Mouse (Mus musculus) forebrain, embryonic 10.5 days (tissue): ENCODE data around the gene Chchd10. TPM values are rescaled to one million over a fixed set of nuclear protein-coding genes. Genes with fewer than 3 reads are reported as not detected.
"Not testable (repeated sequence)": the region's sequence is repeated elsewhere in the genome, so short reads cannot be mapped to it uniquely, and the experiment has no call there.

Experiments
- DNase-seq: peaks from one replicate; pipeline ENCODE4 v3.0.0-alpha.2; 2017; ENCODE audit warnings: low spot score; ENCODE audit errors: extremely low spot score
- H3K27ac ChIP-seq: fragments of 300-500 bp; sonication (generic); 2 replicates; pipeline ENCODE4 v1.5.1; 2016; ENCODE audit warnings: mild to moderate bottlenecking
- H3K27me3 ChIP-seq: fragments of 300-500 bp; sonication (generic); 2 replicates; pipeline ENCODE4 v1.6.1; 2016; ENCODE audit warnings: mild to moderate bottlenecking; ENCODE audit not compliant: poor library complexity, severe bottlenecking
- H3K36me3 ChIP-seq: fragments of 300-500 bp; sonication (generic); replicated peaks from 2 replicates; pipeline ENCODE4 v1.6.1; 2016; ENCODE audit warnings: mild to moderate bottlenecking, moderate library complexity
- H3K4me1 ChIP-seq: fragments of 300-500 bp; sonication (generic); 2 replicates; pipeline ENCODE4 v1.6.1; 2016
- H3K4me3 ChIP-seq: fragments of 300-500 bp; sonication (generic); 2 replicates; pipeline ENCODE4 v1.5.1; 2016; ENCODE audit warnings: mild to moderate bottlenecking, moderate library complexity
- H3K9me3 ChIP-seq: fragments of 300-500 bp; sonication (generic); 2 replicates; pipeline ENCODE4 v1.6.1; 2016; ENCODE audit warnings: mild to moderate bottlenecking, moderate library complexity
- WGBS: fragments of 180-500 bp; shearing (Covaris S2); methylation state at CpG from one replicate; pipeline ENCODE4 v1.1.7; 2016; 5-methylcytosine and 5-hydroxymethylcytosine counted together
- polyA plus RNA-seq: library from polyadenylated mRNA; unstranded; fragments of >200 nt; fragmentation: Nextera tagmentation; extraction: Ambion mirVana; gene quantifications from 2 replicates; pipeline ENCODE4 v1.2.1, GENCODE M21; 2016

The Chchd10 gene
- 8.8 and 10.7 TPM in 2 replicates for polyA plus RNA-seq

DNA sequence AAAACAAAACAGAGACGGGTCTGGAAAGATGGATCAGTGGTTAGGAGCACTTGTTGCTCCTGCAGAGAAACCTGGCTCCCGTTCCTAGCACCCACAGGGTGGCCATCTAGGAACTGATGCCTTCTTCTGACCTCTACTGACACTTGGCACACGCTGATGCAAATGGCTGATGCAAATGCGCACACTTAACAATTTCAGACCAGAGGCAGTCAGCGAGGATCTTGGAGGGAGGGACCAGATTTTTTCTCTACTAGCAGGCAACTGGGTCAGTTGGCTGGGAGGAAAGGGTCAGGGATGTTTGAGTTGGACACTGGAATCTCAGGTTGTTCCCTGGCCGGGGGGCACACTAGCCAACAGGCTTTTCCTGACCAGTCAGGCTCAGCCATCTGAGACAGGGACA is at the start of gene Chchd10:
TSS of gene Chchd10 (plus strand) at position 240 of the 400 bp plus-strand sequence.
- H3K27ac ChIP-seq, result peak within 1 kb of the TSS; percentile 90
- no peak for DNase-seq
- H3K4me3 ChIP-seq, result peak within 1 kb of the TSS; percentile 74
- H3K9me3 ChIP-seq, result no peaks in the 10 kb centered on the region
- peaks cover 2% of the 10 kb centered on the region; the same call in 1 of the 2 replicates for H3K36me3 ChIP-seq
- peaks cover 94% of the 10 kb centered on the region for H3K27me3 ChIP-seq
- peaks cover 52% of the 10 kb centered on the region for H3K4me1 ChIP-seq
- WGBS, result 21% methylated on average over 6 of the region's 6 CpGs

DNA sequence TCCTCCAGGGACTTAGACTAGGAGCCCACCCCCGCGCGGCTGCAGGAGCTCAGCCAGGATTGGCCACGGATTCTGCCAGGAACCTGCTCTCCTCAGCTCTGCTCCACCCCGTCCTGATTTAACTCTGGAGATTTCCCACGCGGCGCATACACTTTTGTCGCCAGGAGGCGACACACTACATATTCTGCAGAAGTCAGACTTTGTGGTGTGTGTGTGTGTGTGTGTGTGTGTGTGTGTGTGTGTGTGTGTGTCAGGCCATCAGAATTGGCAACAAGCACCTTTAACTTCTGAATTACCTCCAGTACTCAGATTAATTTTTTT is 49.7 kb upstream of the Chchd10 start:
- Histone ChIP-seq H3K9me3 (no peaks in the 10 kb centered on the region), H3K4me3 (peak overlapping the region; percentile 33), H3K36me3 (no peaks in the 10 kb centered on the region), H3K4me1 (peaks cover 32% of the 10 kb centered on the region), H3K27me3 (no peaks in the 10 kb centered on the region; the same call in none of the 2 replicates), H3K27ac (peak overlapping the region; percentile 66)
- DNase-seq, result peak; percentile 74
- WGBS, result 1% methylated on average over 10 of the region's 10 CpGs

DNA sequence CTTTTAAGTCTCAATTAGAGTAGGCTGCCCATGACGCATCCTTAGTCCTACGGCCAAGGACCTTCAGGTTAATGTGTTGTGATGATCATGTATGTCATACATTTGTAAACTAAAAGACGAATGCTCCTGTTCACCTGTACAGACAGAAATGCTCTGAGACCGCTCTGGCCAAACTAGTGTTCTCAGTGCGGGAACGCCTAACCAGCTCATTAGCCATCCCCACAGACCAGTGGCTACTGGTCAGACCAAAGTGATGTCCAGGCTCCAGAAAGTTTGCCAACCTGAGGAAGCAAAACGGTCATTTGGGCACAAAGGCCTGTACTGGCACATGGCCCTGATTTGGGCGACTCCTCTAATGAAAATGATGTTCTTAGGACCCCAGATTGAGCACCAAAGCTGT is 48.2 kb upstream of the Chchd10 start:
- Histone ChIP-seq H3K27ac (no peak overlapping the region), H3K9me3 (no peaks in the 10 kb centered on the region), H3K27me3 (no peaks in the 10 kb centered on the region; the same call in none of the 2 replicates), H3K36me3 (no peaks in the 10 kb centered on the region), H3K4me3 (no peak overlapping the region), H3K4me1 (peaks cover 42% of the 10 kb centered on the region)
- DNase-seq, result no peak
- 93% methylated on average over 8 of the region's 8 CpGs for WGBS

DNA sequence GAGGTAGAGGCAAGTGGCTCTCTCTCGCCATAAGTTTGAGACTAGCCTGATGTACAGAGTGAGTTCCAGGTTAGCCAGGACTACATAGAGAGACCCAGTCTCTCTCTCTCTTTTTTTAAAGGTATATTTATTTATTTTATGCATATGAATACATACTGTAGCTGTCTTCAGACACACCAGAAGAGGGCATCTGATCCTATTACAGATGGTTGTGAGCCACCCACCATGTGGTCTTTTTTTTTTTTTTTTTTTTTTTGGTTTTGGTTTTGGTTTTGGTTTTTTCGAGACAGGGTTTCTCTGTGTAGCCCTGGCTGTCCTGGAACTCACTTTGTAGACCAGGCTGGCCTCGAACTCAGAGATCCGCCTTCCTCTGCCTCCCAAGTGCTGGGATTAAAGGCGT is 45.4 kb upstream of the Chchd10 start:
- 86% methylated on average over 5 of the region's 5 CpGs for whole genome bisulfite sequencing
- DNase-seq, H3K36me3 ChIP-seq, H3K27me3 ChIP-seq, H3K27ac ChIP-seq, H3K9me3 ChIP-seq, H3K4me3 ChIP-seq: not testable (repeated sequence)
- H3K4me1 ChIP-seq, result peaks cover 28% of the 10 kb centered on the region

DNA sequence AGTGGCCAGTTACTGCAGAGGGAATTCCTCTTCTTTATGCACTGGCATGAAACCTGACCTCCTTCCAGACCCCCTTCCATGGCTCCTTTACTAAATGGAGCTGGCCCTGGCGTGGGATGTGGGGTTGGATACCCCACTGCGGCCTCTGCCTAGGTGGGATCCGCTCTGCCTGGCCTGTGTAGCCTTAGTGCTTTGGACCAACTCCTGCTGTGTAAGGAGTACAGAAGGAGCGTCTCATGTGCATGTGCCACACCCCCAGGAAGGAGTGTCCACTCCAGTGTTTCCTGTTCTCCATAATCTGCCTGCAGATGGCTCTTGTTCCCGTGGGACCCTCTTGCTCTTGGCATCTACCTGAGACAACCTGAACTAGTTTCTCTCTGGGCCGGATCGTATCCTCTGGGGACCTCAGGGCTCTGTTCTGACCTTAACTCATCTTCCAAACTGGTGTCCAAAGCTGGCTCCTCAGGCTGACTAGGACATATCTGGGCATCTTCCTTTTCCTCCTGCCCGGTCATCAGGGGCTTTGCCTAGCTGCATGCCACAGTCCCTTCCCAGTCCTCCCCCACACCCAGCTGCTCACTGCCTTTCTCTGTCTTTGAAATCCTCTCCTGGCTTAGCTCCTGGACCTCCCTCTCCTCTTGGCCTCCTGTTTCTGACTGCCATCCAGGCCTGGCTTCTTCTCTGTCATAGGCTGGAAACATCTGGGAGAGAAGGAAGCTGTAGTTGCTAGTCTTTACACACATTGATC is 43.4 kb upstream of the Chchd10 start:
- no peaks in the 10 kb centered on the region for H3K27me3 ChIP-seq
- H3K27ac ChIP-seq, result 0 out of 2 replicates have a peak overlapping the region, but pooled peaks have one; percentile 51
- no peaks in the 10 kb centered on the region for H3K9me3 ChIP-seq
- no peak overlapping the region for H3K4me3 ChIP-seq
- no peak for DNase-seq
- 61% methylated on average over 8 of the region's 8 CpGs for WGBS
- H3K36me3 ChIP-seq, result peaks cover 9% of the 10 kb centered on the region
- peaks cover 39% of the 10 kb centered on the region for H3K4me1 ChIP-seq

DNA sequence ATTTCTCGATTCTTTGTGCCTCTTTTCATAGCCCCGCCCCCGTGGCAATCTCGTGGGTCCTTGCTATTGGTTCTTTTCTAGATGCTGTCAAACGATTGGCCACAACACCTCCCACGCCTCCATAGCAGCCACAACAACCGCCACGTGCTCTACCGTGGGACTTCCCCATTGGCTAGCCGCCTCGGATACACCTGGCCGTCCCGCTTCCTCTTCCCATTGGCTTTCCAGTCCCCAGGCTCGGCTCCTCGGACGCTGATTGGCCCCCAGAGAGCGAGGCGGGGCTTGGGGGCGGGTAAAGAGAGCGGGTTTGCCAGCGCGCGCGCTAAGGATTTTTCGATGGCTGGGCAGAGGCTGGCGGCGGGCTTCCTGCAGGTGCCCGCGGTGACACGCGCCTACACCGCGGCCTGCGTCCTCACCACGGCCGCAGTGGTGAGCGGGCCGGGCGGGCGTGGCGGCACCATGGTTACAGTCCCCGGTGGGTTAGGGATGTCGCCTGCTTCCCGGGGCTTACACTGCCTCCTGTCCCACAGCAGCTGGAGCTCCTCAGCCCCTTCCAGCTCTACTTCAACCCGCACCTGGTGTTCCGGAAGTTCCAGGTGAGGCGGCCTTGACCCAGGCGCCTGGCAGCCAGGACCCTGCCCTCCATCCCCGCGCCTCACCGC is 39.7 kb upstream of the Chchd10 start, which contains the start of gene Derl3:
TSS of gene Derl3 (plus strand) at position 325 of the 662 bp plus-strand sequence.
- under 1% methylated on average over 51 of the region's 51 CpGs for WGBS
- peaks cover 36% of the 10 kb centered on the region for H3K4me1 ChIP-seq
- H3K9me3 ChIP-seq, result no peaks in the 10 kb centered on the region
- peak; percentile 96 for DNase-seq
- peaks cover 46% of the 10 kb centered on the region for H3K36me3 ChIP-seq
- H3K27me3 ChIP-seq, result no peaks in the 10 kb centered on the region
- peak within 1 kb of the TSS; percentile 76 for H3K27ac ChIP-seq
- H3K4me3 ChIP-seq, result peak within 1 kb of the TSS; percentile 58

DNA sequence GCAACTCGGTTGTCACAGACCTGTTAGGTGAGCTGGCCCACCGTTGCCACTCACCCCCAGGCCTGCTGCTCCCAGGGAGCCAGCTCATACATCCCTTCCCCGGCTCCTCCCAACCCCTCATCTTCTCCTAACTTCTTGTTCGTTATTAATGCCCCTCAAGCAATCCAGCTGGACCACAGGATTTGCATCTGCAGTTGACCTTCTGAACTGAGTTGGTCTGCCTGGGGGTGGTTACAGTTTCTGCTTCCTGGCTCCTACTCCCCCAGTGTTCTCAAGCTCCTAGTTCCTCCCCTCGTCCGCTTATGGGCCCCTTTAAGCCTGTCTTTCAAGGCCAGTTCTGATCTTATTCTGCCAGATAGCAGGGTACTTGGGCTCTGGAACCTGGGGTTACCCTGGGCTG is 38.3 kb upstream of the Chchd10 start:
- WGBS, result 81% methylated on average over 6 of the region's 6 CpGs
- DNase-seq, result no peak
- H3K27ac ChIP-seq, result no peak overlapping the region
- H3K9me3 ChIP-seq, result no peaks in the 10 kb centered on the region
- H3K27me3 ChIP-seq, result no peaks in the 10 kb centered on the region
- H3K4me3 ChIP-seq, result no peak overlapping the region
- peaks cover 59% of the 10 kb centered on the region for H3K36me3 ChIP-seq
- H3K4me1 ChIP-seq, result peaks cover 27% of the 10 kb centered on the region

DNA sequence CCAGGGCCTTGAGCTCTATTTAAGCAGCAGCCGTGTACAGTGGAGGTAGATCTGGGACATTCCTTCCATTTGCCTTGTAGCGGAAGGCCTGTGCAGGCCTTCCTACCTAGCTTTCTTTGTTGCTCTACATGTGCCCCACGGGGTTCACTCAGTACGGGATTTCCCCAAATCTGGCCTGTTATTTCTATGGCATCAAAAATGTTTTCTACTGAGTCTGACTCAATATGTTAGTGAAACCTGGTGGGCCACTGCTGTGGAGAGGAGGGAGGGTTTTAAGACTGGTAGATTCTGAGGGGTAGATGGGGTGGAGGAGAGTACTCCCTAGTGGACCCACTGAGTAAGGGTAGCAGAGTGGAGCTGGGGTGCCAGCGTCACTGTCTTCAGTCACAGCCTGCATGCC is 37.2 kb upstream of the Chchd10 start:
- Histone ChIP-seq H3K4me1 (peaks cover 21% of the 10 kb centered on the region), H3K27me3 (no peaks in the 10 kb centered on the region), H3K4me3 (no peak overlapping the region), H3K9me3 (no peaks in the 10 kb centered on the region), H3K27ac (no peak overlapping the region), H3K36me3 (peaks cover 71% of the 10 kb centered on the region)
- DNase-seq, result no peak
- WGBS, result 96% methylated on average over 5 of the region's 5 CpGs

DNA sequence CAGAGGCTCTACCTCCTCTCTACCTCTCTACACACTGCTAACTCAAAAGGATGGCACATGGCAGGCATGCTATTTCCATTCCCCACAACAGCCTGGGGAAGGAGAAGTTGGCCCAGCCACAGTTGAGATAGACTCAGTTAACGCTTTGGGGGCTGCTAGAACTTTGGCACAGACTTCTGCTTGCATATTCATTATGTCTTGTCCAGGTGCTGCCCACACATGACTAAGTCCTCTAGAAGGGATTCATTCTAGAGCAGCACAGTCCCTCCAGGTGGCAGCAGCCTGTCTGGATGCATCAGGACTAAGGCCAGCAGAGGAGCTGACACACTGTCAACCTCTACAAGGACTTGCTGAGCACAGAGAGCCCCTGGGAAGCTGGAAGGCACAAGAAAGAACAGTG is 36.7 kb upstream of the Chchd10 start:
- peaks cover 21% of the 10 kb centered on the region for H3K4me1 ChIP-seq
- H3K27ac ChIP-seq, result no peak overlapping the region
- DNase-seq, result no peak
- H3K36me3 ChIP-seq, result peaks cover 75% of the 10 kb centered on the region
- H3K27me3 ChIP-seq, result no peaks in the 10 kb centered on the region
- 90% methylated on average over 1 of the region's 1 CpGs for WGBS
- H3K9me3 ChIP-seq, result no peaks in the 10 kb centered on the region
- H3K4me3 ChIP-seq, result no peak overlapping the region

DNA sequence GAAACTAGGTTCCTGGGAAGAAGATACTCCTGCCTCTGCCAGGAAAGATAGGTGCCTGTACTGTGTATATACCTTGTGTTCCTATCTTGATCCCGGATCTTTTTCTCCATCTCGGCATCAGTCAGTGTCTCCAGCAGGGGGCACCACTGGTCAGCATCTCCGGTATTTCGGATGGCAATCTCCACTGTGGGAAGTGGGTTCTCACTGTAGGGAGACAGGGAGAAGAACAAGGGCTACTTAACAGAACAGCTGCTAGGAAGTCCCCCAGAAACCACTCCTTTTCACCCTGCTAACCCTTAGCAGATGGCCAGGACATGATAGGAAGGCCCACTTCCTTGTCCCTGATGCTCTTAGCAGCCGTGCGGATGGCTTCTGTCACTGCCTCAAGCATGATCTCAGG is 35.6 kb upstream of the Chchd10 start:
- WGBS, result 53% methylated on average over 6 of the region's 6 CpGs

DNA sequence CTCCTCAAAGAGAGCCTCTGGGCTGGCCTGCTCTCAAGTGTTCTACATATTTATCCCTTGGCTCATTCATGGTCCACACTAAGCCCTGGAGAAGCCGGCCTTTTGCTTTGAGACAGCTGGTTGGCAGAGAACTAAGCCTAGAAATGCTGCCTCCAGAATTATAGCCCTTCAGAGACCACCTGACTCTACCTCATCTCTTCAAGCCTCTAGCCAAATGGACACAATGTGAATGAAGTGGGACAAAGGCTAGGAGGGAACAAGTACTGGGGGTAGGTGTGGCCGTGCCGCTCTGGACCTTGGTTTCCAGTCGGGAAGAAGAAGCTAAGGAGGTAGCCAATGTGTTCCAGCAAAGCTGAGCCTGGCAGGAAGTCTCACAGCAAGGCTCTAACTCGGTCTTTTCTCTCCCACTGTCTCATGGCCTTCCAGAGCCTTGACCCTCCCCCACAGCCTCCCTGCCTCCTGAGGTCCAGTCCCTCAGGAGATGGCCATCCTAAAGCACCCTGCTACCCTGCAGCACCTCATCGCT is 34.8 kb upstream of the Chchd10 start:
- Histone ChIP-seq H3K4me3 (no peak overlapping the region), H3K36me3 (peaks cover 94% of the 10 kb centered on the region), H3K27me3 (no peaks in the 10 kb centered on the region), H3K9me3 (no peaks in the 10 kb centered on the region), H3K27ac (no peak overlapping the region), H3K4me1 (peaks cover 15% of the 10 kb centered on the region)
- no peak for DNase-seq
- 87% methylated on average over 6 of the region's 6 CpGs for WGBS

More for the DNA sequence above, 35.6 kb upstream of the Chchd10 start:
- Histone ChIP-seq H3K4me3 (no peak overlapping the region), H3K27ac (no peak overlapping the region), H3K4me1 (peaks cover 21% of the 10 kb centered on the region), H3K36me3 (peaks cover 87% of the 10 kb centered on the region), H3K9me3 (no peaks in the 10 kb centered on the region), H3K27me3 (no peaks in the 10 kb centered on the region)
- peak; percentile 67 for DNase-seq

DNA sequence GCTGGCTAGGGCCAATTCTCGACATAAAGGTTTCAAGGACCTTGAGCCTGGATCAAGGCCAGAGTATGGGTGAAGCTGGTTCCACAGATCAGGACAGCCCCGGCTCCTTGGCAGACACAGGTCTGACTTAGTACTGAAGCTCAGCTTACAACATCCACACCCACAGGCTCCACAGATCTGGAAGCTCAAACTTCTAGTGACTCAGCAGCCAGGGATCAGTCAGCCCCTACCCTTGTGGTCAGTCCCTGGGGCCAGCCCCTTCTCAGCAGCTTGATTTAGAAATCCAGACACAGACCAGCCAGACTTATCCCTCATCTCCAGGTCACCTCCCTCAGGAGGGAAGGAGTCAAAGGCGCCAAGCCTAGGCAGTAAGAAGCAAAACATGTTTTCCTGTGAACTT is 34.1 kb upstream of the Chchd10 start:
- H3K4me3 ChIP-seq, result no peak overlapping the region
- no peak overlapping the region for H3K27ac ChIP-seq
- no peaks in the 10 kb centered on the region for H3K27me3 ChIP-seq
- peaks cover 100% of the 10 kb centered on the region for H3K36me3 ChIP-seq
- peaks cover 8% of the 10 kb centered on the region for H3K4me1 ChIP-seq
- no peak for DNase-seq
- WGBS, result 85% methylated on average over 3 of the region's 3 CpGs
- H3K9me3 ChIP-seq, result no peaks in the 10 kb centered on the region

DNA sequence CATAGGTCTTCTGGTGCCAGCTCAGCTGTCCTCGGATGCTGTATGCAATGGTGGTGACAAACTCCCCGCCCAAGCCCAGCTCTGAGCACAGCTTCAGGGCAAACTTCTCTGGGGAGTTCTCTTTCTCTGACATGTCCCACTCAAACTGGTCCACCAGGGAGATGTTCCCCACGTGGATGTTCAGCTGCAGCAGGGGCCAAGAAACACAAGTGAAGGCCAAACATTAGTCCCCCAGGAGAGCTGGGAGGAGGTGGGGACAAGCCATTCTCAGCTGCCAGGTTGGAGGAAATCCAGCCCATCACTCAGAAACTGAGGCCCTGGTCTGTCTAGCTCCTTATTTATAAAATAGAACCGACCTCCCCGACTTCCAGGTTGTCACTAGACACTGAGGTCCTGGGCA is 28.5 kb upstream of the Chchd10 start:
- Histone ChIP-seq H3K4me1 (no peaks in the 10 kb centered on the region), H3K4me3 (no peak overlapping the region), H3K9me3 (no peaks in the 10 kb centered on the region), H3K36me3 (peaks cover 100% of the 10 kb centered on the region), H3K27me3 (no peaks in the 10 kb centered on the region), H3K27ac (no peak overlapping the region)
- DNase-seq, result no peak
- WGBS, result 90% methylated on average over 5 of the region's 5 CpGs
